ENCODE assay signal across 8 mouse cellular contexts in genomic region chr5:138137935-138138549, GRCm38 (mm10). TPM values are rescaled to one million over a fixed set of nuclear protein-coding genes. Genes with fewer than 3 reads are reported as not detected.
DNase-seq lines count a peak whose midpoint lies in the region; ATAC-seq and TF ChIP-seq lines count a peak whose summit lies in the region.

No protein-coding gene starts in this region.

- no peaks in the 10 kb centered on the region for H3K9me3 ChIP-seq in ES-Bruce4 (replicated peaks; ENCODE audit: control insufficient read depth, insufficient read depth, low read length, poor library complexity, severe bottlenecking)
- H3K9me3 ChIP-seq in hindbrain, embryonic 13.5 days: no peaks in the 10 kb centered on the region
- no peaks in the 10 kb centered on the region for H3K9me3 ChIP-seq in liver, embryonic 15.5 days (replicated peaks)
- no peaks in the 10 kb centered on the region for H3K9me3 ChIP-seq in stomach, embryonic 14.5 days (ENCODE audit: control insufficient read depth, low read depth, low read length)

- no peak for TF ChIP-seq EP300 in ES-Bruce4 (IDR thresholded peaks at IDR 0.05; ENCODE audit: insufficient read depth, low read depth, low read length)

- no peak overlapping the region for H3K9ac ChIP-seq in ES-Bruce4 (ENCODE audit: low read depth, poor library complexity, severe bottlenecking)
- H3K9ac ChIP-seq in hindbrain, embryonic 13.5 days: no peak overlapping the region
- H3K9ac ChIP-seq in liver, embryonic 15.5 days: no peak overlapping the region
- H3K9ac ChIP-seq in stomach, embryonic 14.5 days (replicated peaks; ENCODE audit: low read depth, low read length): no peak overlapping the region

- WGBS in hindbrain, embryonic 13.5 days: 63% methylated on average over 8 of the region's 8 CpGs
- WGBS in liver, embryonic 15.5 days (ENCODE audit: insufficient replicate concordance): 48% methylated on average over 8 of the region's 8 CpGs
- WGBS in stomach, embryonic 14.5 days: 60% methylated on average over 8 of the region's 8 CpGs

- peak; percentile 77 for ATAC-seq in activated CD4-positive, CD25-positive, alpha-beta regulatory T cell, adult 4 months
- 0 out of 2 replicates have a peak, but pooled peaks have one; percentile 13 for ATAC-seq in hindbrain, embryonic 13.5 days (ENCODE audit: low FRiP score)
- ATAC-seq in liver, embryonic 15.5 days (ENCODE audit: insufficient read depth): peak; percentile 50
- 0 out of 2 replicates have a peak, but pooled peaks have one; percentile 42 for ATAC-seq in stomach, embryonic 14.5 days (ENCODE audit: insufficient number of reproducible peaks, insufficient read depth, low FRiP score, low read depth)

- peaks cover 8% of the 10 kb centered on the region for H3K36me3 ChIP-seq in ES-Bruce4 (ENCODE audit: control insufficient read depth, insufficient read depth, low read length, poor library complexity, severe bottlenecking)
- peaks cover 52% of the 10 kb centered on the region for H3K36me3 ChIP-seq in hindbrain, embryonic 13.5 days
- H3K36me3 ChIP-seq in liver, embryonic 15.5 days (replicated peaks): peaks cover 23% of the 10 kb centered on the region
- H3K36me3 ChIP-seq in stomach, embryonic 14.5 days (ENCODE audit: control insufficient read depth, insufficient read depth, low read length): peaks cover 20% of the 10 kb centered on the region

- no peaks in the 10 kb centered on the region; the same call in 1 of the 2 replicates for H3K27me3 ChIP-seq in ES-Bruce4 (ENCODE audit: control insufficient read depth, insufficient read depth, low read length, poor library complexity, severe bottlenecking)
- no peaks in the 10 kb centered on the region for H3K27me3 ChIP-seq in hindbrain, embryonic 13.5 days
- no peaks in the 10 kb centered on the region for H3K27me3 ChIP-seq in liver, embryonic 15.5 days
- H3K27me3 ChIP-seq in stomach, embryonic 14.5 days (ENCODE audit: control insufficient read depth, insufficient read depth, low read length): no peaks in the 10 kb centered on the region

- TF ChIP-seq CTCF in ES-Bruce4 (IDR thresholded peaks at IDR 0.05; ENCODE audit: low read depth, low read length): peak; percentile 28

- H3K27ac ChIP-seq in ES-Bruce4 (ENCODE audit: insufficient read depth, low read length): no peak overlapping the region
- H3K27ac ChIP-seq in hindbrain, embryonic 13.5 days: no peak overlapping the region
- no peak overlapping the region for H3K27ac ChIP-seq in liver, embryonic 15.5 days (replicated peaks)
- no peak overlapping the region for H3K27ac ChIP-seq in stomach, embryonic 14.5 days (ENCODE audit: low read length)

- H3K4me1 ChIP-seq in ES-Bruce4 (ENCODE audit: control insufficient read depth, insufficient read depth, low read length): no peaks in the 10 kb centered on the region
- no peaks in the 10 kb centered on the region for H3K4me1 ChIP-seq in hindbrain, embryonic 13.5 days (replicated peaks)
- peaks cover 18% of the 10 kb centered on the region for H3K4me1 ChIP-seq in liver, embryonic 15.5 days (replicated peaks)
- no peaks in the 10 kb centered on the region for H3K4me1 ChIP-seq in stomach, embryonic 14.5 days (ENCODE audit: control insufficient read depth, insufficient read depth, low read length)

- no peak overlapping the region for H3K4me3 ChIP-seq in ES-Bruce4 (ENCODE audit: low read depth, low read length)
- H3K4me3 ChIP-seq in hindbrain, embryonic 13.5 days: no peak overlapping the region
- no peak overlapping the region for H3K4me3 ChIP-seq in liver, embryonic 15.5 days (replicated peaks)
- H3K4me3 ChIP-seq in stomach, embryonic 14.5 days (ENCODE audit: low read depth, low read length): no peak overlapping the region

- no peak overlapping the region for H3K4me2 ChIP-seq in hindbrain, embryonic 13.5 days
- H3K4me2 ChIP-seq in liver, embryonic 15.5 days: no peak overlapping the region
- no peak overlapping the region for H3K4me2 ChIP-seq in stomach, embryonic 14.5 days (replicated peaks; ENCODE audit: low read depth, low read length)

- no peak for TF ChIP-seq POLR2A in ES-Bruce4 (IDR thresholded peaks at IDR 0.05; ENCODE audit: insufficient read depth, low read length)

- DNase-seq in layer of hippocampus, adult 11-12 months (ENCODE audit: low spot score): peak; percentile 31
- DNase-seq in layer of hippocampus, adult 8-10 months (ENCODE audit: low spot score in 2 of 2): no peak
- no peak for DNase-seq in spleen, adult 12 weeks (ENCODE audit: low spot score)

RNA-seq across cellular contexts. Expression of gene Zfp113, which starts 17.5 kb away (rescaled TPM):
- 10 to 100 TPM; 10.1 to 14.6 (median 13.2) TPM for total RNA-seq in layer of hippocampus, adult 8-10 months (2022)
- 10.0 and 12.4 TPM in 2 replicates for polyA plus RNA-seq in ES-Bruce4 (2011; ENCODE audit: insufficient read depth, insufficient read length, low read depth, missing spikeins)
- polyA plus RNA-seq in activated CD4-positive, CD25-positive, alpha-beta regulatory T cell, adult 4 months (2017; shearing (Covaris generic)): 10 to 100 TPM; 13.4 to 13.5 TPM
- polyA plus RNA-seq in hindbrain, embryonic 13.5 days (2015; fragmentation: Nextera tagmentation; extraction: Ambion mirVana): 38.9 and 40.5 TPM in 2 replicates
- 4.2 and 5.1 TPM in 2 replicates for polyA plus RNA-seq in liver, embryonic 15.5 days (2015; fragmentation: Nextera tagmentation; extraction: Ambion mirVana)
- polyA plus RNA-seq in stomach, embryonic 14.5 days (2014; fragmentation: Nextera tagmentation; extraction: Ambion mirVana): 18.0 and 18.2 TPM in 2 replicates

RNA-seq across cellular contexts. Expression of gene Zscan21, which starts 21.3 kb away (rescaled TPM):
- 10 to 100 TPM; 13.4 to 17.5 (median 15.9) TPM for total RNA-seq in layer of hippocampus, adult 8-10 months (2022)
- polyA plus RNA-seq in ES-Bruce4 (2011; ENCODE audit: insufficient read depth, insufficient read length, low read depth, missing spikeins): 27.3 and 29.2 TPM in 2 replicates
- polyA plus RNA-seq in activated CD4-positive, CD25-positive, alpha-beta regulatory T cell, adult 4 months (2017; shearing (Covaris generic)): 10 to 100 TPM; 17.9 TPM
- 102 and 113 TPM in 2 replicates for polyA plus RNA-seq in hindbrain, embryonic 13.5 days (2015; fragmentation: Nextera tagmentation; extraction: Ambion mirVana)
- polyA plus RNA-seq in liver, embryonic 15.5 days (2015; fragmentation: Nextera tagmentation; extraction: Ambion mirVana): 14.6 and 16.8 TPM in 2 replicates
- polyA plus RNA-seq in stomach, embryonic 14.5 days (2014; fragmentation: Nextera tagmentation; extraction: Ambion mirVana): 59.2 and 60.9 TPM in 2 replicates

RNA-seq across cellular contexts. Expression of gene Cops6, which starts 22.8 kb away (rescaled TPM):
- 100 to 1,000 TPM; 132 to 137 (median 134) TPM for total RNA-seq in layer of hippocampus, adult 8-10 months (2022)
- polyA plus RNA-seq in ES-Bruce4 (2011; ENCODE audit: insufficient read depth, insufficient read length, low read depth, missing spikeins): 121 and 122 TPM in 2 replicates
- polyA plus RNA-seq in activated CD4-positive, CD25-positive, alpha-beta regulatory T cell, adult 4 months (2017; shearing (Covaris generic)): 100 to 1,000 TPM; 188 to 252 TPM
- 308 and 322 TPM in 2 replicates for polyA plus RNA-seq in hindbrain, embryonic 13.5 days (2015; fragmentation: Nextera tagmentation; extraction: Ambion mirVana)
- 159 and 170 TPM in 2 replicates for polyA plus RNA-seq in liver, embryonic 15.5 days (2015; fragmentation: Nextera tagmentation; extraction: Ambion mirVana)
- polyA plus RNA-seq in stomach, embryonic 14.5 days (2014; fragmentation: Nextera tagmentation; extraction: Ambion mirVana): 235 and 240 TPM in 2 replicates

RNA-seq across cellular contexts. Expression of gene Ap4m1, which starts 33.8 kb away (rescaled TPM):
- 10 to 100 TPM; 24.7 to 32.5 (median 28.9) TPM for total RNA-seq in layer of hippocampus, adult 8-10 months (2022)
- 11.4 and 14.7 TPM in 2 replicates for polyA plus RNA-seq in ES-Bruce4 (2011; ENCODE audit: insufficient read depth, insufficient read length, low read depth, missing spikeins)
- 1 to 10 TPM; 4.8 to 5.4 TPM for polyA plus RNA-seq in activated CD4-positive, CD25-positive, alpha-beta regulatory T cell, adult 4 months (2017; shearing (Covaris generic))
- polyA plus RNA-seq in hindbrain, embryonic 13.5 days (2015; fragmentation: Nextera tagmentation; extraction: Ambion mirVana): 24.3 and 26.5 TPM in 2 replicates
- polyA plus RNA-seq in liver, embryonic 15.5 days (2015; fragmentation: Nextera tagmentation; extraction: Ambion mirVana): 5.3 and 6.0 TPM in 2 replicates
- 22.3 and 22.5 TPM in 2 replicates for polyA plus RNA-seq in stomach, embryonic 14.5 days (2014; fragmentation: Nextera tagmentation; extraction: Ambion mirVana)

RNA-seq across cellular contexts. Expression of gene Mcm7, which starts 34.2 kb away (rescaled TPM):
- 10 to 100 TPM; 14.1 to 17.9 (median 16.0) TPM for total RNA-seq in layer of hippocampus, adult 8-10 months (2022)
- 298 and 304 TPM in 2 replicates for polyA plus RNA-seq in ES-Bruce4 (2011; ENCODE audit: insufficient read depth, insufficient read length, low read depth, missing spikeins)
- polyA plus RNA-seq in activated CD4-positive, CD25-positive, alpha-beta regulatory T cell, adult 4 months (2017; shearing (Covaris generic)): 10 to 100 TPM; 57.5 to 61.8 TPM
- polyA plus RNA-seq in hindbrain, embryonic 13.5 days (2015; fragmentation: Nextera tagmentation; extraction: Ambion mirVana): 109 and 111 TPM in 2 replicates
- polyA plus RNA-seq in liver, embryonic 15.5 days (2015; fragmentation: Nextera tagmentation; extraction: Ambion mirVana): 174 and 176 TPM in 2 replicates
- polyA plus RNA-seq in stomach, embryonic 14.5 days (2014; fragmentation: Nextera tagmentation; extraction: Ambion mirVana): 154 TPM in 2 replicates

Comparison
In these comparisons a context has a peak if more than half of its experiments do, and no peak if none do; other contexts are left out.
1. ATAC-seq: peak in every context shown above with its lines; median percentile 77 in activated CD4-positive, CD25-positive, alpha-beta regulatory T cell, adult 4 months; 50 in liver, embryonic 15.5 days; 42 in stomach, embryonic 14.5 days; 13 in hindbrain, embryonic 13.5 days.